Mouse (Mus musculus): ENCODE measurements around the gene Wfdc12. TPM values are rescaled to one million over a fixed set of nuclear protein-coding genes. Genes with fewer than 3 reads are reported as not detected.

The Wfdc12 gene
- total and polyA plus RNA-seq, 2 experiments: not detected

DNA sequence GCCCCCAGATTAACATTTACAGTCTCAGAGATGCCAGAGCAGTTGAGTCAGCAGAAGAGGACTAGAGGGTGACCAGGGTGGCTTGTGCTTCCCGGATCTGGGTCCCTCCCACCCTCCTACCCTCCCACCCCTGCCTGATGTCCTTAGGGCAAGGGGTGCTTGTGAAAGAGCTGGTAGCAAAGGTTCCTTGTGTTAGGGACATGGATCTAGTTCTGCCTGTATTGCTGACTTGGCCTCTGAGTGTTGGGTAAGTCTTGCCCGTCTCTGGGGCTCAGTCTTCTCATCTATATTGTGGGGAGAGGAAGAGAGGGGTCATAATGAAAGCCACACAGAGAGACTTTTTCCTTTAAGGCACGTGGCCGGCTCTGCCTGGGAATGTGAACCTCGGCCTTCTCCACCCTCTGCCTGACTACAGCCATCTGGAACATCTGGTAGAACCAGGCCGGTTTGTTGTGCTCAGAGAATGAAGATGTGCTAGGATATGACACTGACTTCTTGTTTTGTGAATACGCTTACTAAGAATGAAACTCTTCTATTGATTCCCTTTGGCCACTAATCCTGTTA lies 7.6 kb downstream of the Wfdc12 start, which contains the start of gene Wfdc5:
Wfdc5 (minus strand) TSS at position 51 of the 564 bp plus-strand sequence.
- no peak for TF ChIP-seq CTCF (IDR thresholded peaks at IDR 0.05; ENCODE audit: low read depth, low read length)
- no peak for TF ChIP-seq POLR2A (IDR thresholded peaks at IDR 0.05; ENCODE audit: extremely low read depth, insufficient read depth, low read length)
- H3K36me3 ChIP-seq (ENCODE audit: control insufficient read depth, insufficient read depth, low read length): no peaks in the 10 kb centered on the region
- DNase-seq (ENCODE audit: extremely low read depth, low read depth, low spot score): no peak
- H3K79me2 ChIP-seq (ENCODE audit: control insufficient read depth, insufficient read depth, low read length): no peaks in the 10 kb centered on the region
- 80% methylated on average over 7 of the region's 7 CpGs for WGBS
- H3K9ac ChIP-seq (ENCODE audit: low read depth, low read length): no peak within 1 kb of the TSS
- no peak within 1 kb of the TSS for H3K27ac ChIP-seq (replicated peaks; ENCODE audit: insufficient read depth, low read depth, low read length)
- no peaks in the 10 kb centered on the region for H3K27me3 ChIP-seq (ENCODE audit: control insufficient read depth, insufficient read depth, low read length)
- no peak within 1 kb of the TSS for H3K4me3 ChIP-seq (ENCODE audit: insufficient read depth, low read depth, low read length)
- no peaks in the 10 kb centered on the region for H3K4me1 ChIP-seq (ENCODE audit: control insufficient read depth, insufficient read depth, low read length)

DNA sequence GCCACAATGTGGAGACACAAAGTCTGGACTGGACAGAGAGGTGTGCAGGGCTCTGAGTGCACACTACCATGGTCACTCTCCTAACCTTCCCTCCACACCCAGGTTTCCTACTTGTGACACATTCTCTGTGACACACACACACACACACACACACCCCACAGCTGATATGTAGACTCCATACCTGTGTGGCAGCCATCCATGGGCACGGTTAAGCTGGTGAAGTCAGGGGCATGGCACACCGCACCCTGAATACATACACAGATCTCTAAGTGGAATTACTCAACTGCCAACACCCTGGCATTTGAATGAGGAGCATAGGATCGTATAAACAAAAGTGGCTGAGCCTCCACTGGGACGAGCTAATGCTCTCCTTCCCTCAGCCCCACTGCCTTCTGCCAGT lies 9.6 kb downstream of the Wfdc12 start:
- DNase-seq (ENCODE audit: extremely low read depth, low read depth, low spot score): no peak
- no peaks in the 10 kb centered on the region for H3K79me2 ChIP-seq (ENCODE audit: control insufficient read depth, insufficient read depth, low read length)
- no peaks in the 10 kb centered on the region for H3K27me3 ChIP-seq (ENCODE audit: control insufficient read depth, insufficient read depth, low read length)
- WGBS: 90% methylated on average over 4 of the region's 4 CpGs
- H3K4me3 ChIP-seq (ENCODE audit: insufficient read depth, low read depth, low read length): no peak overlapping the region
- H3K27ac ChIP-seq (replicated peaks; ENCODE audit: insufficient read depth, low read depth, low read length): no peak overlapping the region
- H3K36me3 ChIP-seq (ENCODE audit: control insufficient read depth, insufficient read depth, low read length): no peaks in the 10 kb centered on the region
- no peak overlapping the region for H3K9ac ChIP-seq (ENCODE audit: low read depth, low read length)
- no peaks in the 10 kb centered on the region for H3K4me1 ChIP-seq (ENCODE audit: control insufficient read depth, insufficient read depth, low read length)
- TF ChIP-seq CTCF (IDR thresholded peaks at IDR 0.05; ENCODE audit: low read depth, low read length) (no peak), POLR2A (IDR thresholded peaks at IDR 0.05; ENCODE audit: extremely low read depth, insufficient read depth, low read length) (no peak)

DNA sequence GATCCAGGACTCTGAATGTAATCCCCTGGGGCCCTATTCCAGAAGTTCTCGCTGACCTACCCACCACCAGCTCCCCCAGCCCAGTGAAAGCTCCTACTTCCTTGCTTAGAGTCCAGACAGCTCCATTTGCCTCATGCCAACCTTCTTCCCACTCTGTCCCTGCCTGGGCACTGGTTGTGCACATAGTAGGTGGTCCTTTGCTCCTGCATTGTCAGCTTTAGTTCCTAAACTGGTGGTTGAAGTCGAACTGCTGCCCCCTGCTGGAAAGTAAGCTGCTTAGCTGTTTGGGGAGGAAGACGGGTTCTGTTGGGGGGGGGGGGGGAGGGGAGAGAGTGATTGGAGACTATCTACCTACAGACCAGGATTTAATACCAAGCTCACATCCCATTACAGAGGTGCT lies 10.3 kb downstream of the Wfdc12 start:
- H3K4me1 ChIP-seq (ENCODE audit: control insufficient read depth, insufficient read depth, low read length): no peaks in the 10 kb centered on the region
- no peak overlapping the region for H3K4me3 ChIP-seq (ENCODE audit: insufficient read depth, low read depth, low read length)
- 39% methylated on average over 3 of the region's 3 CpGs for WGBS
- H3K27me3 ChIP-seq (ENCODE audit: control insufficient read depth, insufficient read depth, low read length): no peaks in the 10 kb centered on the region
- TF ChIP-seq CTCF (IDR thresholded peaks at IDR 0.05; ENCODE audit: low read depth, low read length) (peak; percentile 44), POLR2A (IDR thresholded peaks at IDR 0.05; ENCODE audit: extremely low read depth, insufficient read depth, low read length) (no peak)
- H3K79me2 ChIP-seq (ENCODE audit: control insufficient read depth, insufficient read depth, low read length): no peaks in the 10 kb centered on the region
- H3K9ac ChIP-seq (ENCODE audit: low read depth, low read length): no peak overlapping the region
- H3K36me3 ChIP-seq (ENCODE audit: control insufficient read depth, insufficient read depth, low read length): no peaks in the 10 kb centered on the region
- DNase-seq (ENCODE audit: extremely low read depth, low read depth, low spot score): peak; percentile 20
- no peak overlapping the region for H3K27ac ChIP-seq (replicated peaks; ENCODE audit: insufficient read depth, low read depth, low read length)

- Histone ChIP-seq H3K27ac (replicated peaks; ENCODE audit: insufficient read depth, low read depth, low read length) (no peak overlapping the region), H3K4me1 (ENCODE audit: control insufficient read depth, insufficient read depth, low read length) (no peaks in the 10 kb centered on the region), H3K36me3 (ENCODE audit: control insufficient read depth, insufficient read depth, low read length) (no peaks in the 10 kb centered on the region), H3K4me3 (ENCODE audit: insufficient read depth, low read depth, low read length) (no peak overlapping the region), H3K27me3 (ENCODE audit: control insufficient read depth, insufficient read depth, low read length) (no peaks in the 10 kb centered on the region), H3K79me2 (ENCODE audit: control insufficient read depth, insufficient read depth, low read length) (no peaks in the 10 kb centered on the region), H3K9ac (ENCODE audit: low read depth, low read length) (no peak overlapping the region)
- TF ChIP-seq POLR2A (IDR thresholded peaks at IDR 0.05; ENCODE audit: extremely low read depth, insufficient read depth, low read length): no peak
- no peak for TF ChIP-seq CTCF (IDR thresholded peaks at IDR 0.05; ENCODE audit: low read depth, low read length)
- no peak for DNase-seq (ENCODE audit: extremely low read depth, low read depth, low spot score)
- 77% methylated on average over 5 of the region's 5 CpGs for WGBS
Observed at GRCm38 (mm10) chr2:164177831-164178230, 12.6 kb downstream of the Wfdc12 start.

GRCm38 (mm10) chr2:164175850-164176249 lies 14.6 kb downstream of the Wfdc12 start:
- H3K4me1 ChIP-seq (ENCODE audit: control insufficient read depth, insufficient read depth, low read length): no peaks in the 10 kb centered on the region
- 83% methylated on average over 3 of the region's 3 CpGs for WGBS
- H3K79me2 ChIP-seq (ENCODE audit: control insufficient read depth, insufficient read depth, low read length): no peaks in the 10 kb centered on the region
- DNase-seq (ENCODE audit: extremely low read depth, low read depth, low spot score): no peak
- H3K9ac ChIP-seq (ENCODE audit: low read depth, low read length): no peak overlapping the region
- H3K36me3 ChIP-seq (ENCODE audit: control insufficient read depth, insufficient read depth, low read length): no peaks in the 10 kb centered on the region
- TF ChIP-seq CTCF (IDR thresholded peaks at IDR 0.05; ENCODE audit: low read depth, low read length): no peak
- no peak for TF ChIP-seq POLR2A (IDR thresholded peaks at IDR 0.05; ENCODE audit: extremely low read depth, insufficient read depth, low read length)
- no peak overlapping the region for H3K4me3 ChIP-seq (ENCODE audit: insufficient read depth, low read depth, low read length)
- no peaks in the 10 kb centered on the region for H3K27me3 ChIP-seq (ENCODE audit: control insufficient read depth, insufficient read depth, low read length)
- H3K27ac ChIP-seq (replicated peaks; ENCODE audit: insufficient read depth, low read depth, low read length): no peak overlapping the region

GRCm38 (mm10) chr2:164174649-164175395 lies 15.6 kb downstream of the Wfdc12 start:
- Histone ChIP-seq H3K79me2 (ENCODE audit: control insufficient read depth, insufficient read depth, low read length) (no peaks in the 10 kb centered on the region), H3K4me3 (ENCODE audit: insufficient read depth, low read depth, low read length) (no peak overlapping the region), H3K4me1 (ENCODE audit: control insufficient read depth, insufficient read depth, low read length) (no peaks in the 10 kb centered on the region), H3K27ac (replicated peaks; ENCODE audit: insufficient read depth, low read depth, low read length) (no peak overlapping the region), H3K27me3 (ENCODE audit: control insufficient read depth, insufficient read depth, low read length) (no peaks in the 10 kb centered on the region; the same call in 1 of the 2 replicates), H3K9ac (ENCODE audit: low read depth, low read length) (no peak overlapping the region), H3K36me3 (ENCODE audit: control insufficient read depth, insufficient read depth, low read length) (no peaks in the 10 kb centered on the region)
- no peak for DNase-seq (ENCODE audit: extremely low read depth, low read depth, low spot score)
- WGBS: 78% methylated on average over 8 of the region's 8 CpGs
- no peak for TF ChIP-seq POLR2A (IDR thresholded peaks at IDR 0.05; ENCODE audit: extremely low read depth, insufficient read depth, low read length)
